Mouse (Mus musculus): ENCODE measurements around the gene Cd47.

GRCm38 (mm10) chr16:49951925-49952523 lies 151.7 kb downstream of the Cd47 start:
- TF ChIP-seq EP300 (IDR thresholded peaks at IDR 0.05; ENCODE audit: low read depth) (no peak), CTCF (IDR thresholded peaks at IDR 0.05; ENCODE audit: low read depth) (no peak)

Measured in heart, postnatal 0 days (tissue).